Mouse (Mus musculus) liver, postnatal 0 days (tissue): ENCODE measurements around the gene Tmem41b. TPM values are rescaled to one million over a fixed set of nuclear protein-coding genes. Genes with fewer than 3 reads are reported as not detected.
A peak's percentile ranks its signal among the peaks of the same experiment; 100 is the strongest.
"Not testable (repeated sequence)": the region's sequence is repeated elsewhere in the genome, so short reads cannot be mapped to it uniquely, and the experiment has no call there.

ENCODE experiments used
- ATAC-seq: fragments of 200-750 bp; cut with Nextera tagmentation; 2 replicates; pipeline ENCODE4 v1.8.0; 2017; ENCODE audit warnings: mild to moderate bottlenecking, moderate library complexity
- DNase-seq: peaks from one replicate; pipeline ENCODE4 v3.0.0-alpha.2; 2016
- H3K27ac ChIP-seq: fragments of 300-500 bp; sonication (generic); 2 replicates; pipeline ENCODE4 v1.5.1; 2014; ENCODE audit warnings: antibody characterized with exemption, moderate library complexity, mild to moderate bottlenecking, low read depth
- H3K27me3 ChIP-seq: fragments of 300-500 bp; sonication (generic); 2 replicates; pipeline ENCODE4 v1.6.1; 2014; ENCODE audit warnings: low read length, control low read depth, mixed read lengths; ENCODE audit not compliant: insufficient read depth
- H3K36me3 ChIP-seq: fragments of 300-500 bp; sonication (generic); replicated peaks from 2 replicates; pipeline ENCODE4 v1.6.1; 2014; ENCODE audit warnings: mild to moderate bottlenecking, control low read depth, low read length, moderate library complexity, mixed read lengths; ENCODE audit not compliant: insufficient read depth
- H3K4me1 ChIP-seq: fragments of 300-500 bp; sonication (generic); 2 replicates; pipeline ENCODE4 v1.6.1; 2014; ENCODE audit warnings: antibody characterized with exemption, mild to moderate bottlenecking, control low read depth; ENCODE audit not compliant: insufficient read depth
- H3K4me2 ChIP-seq: fragments of 300-500 bp; sonication (generic); 2 replicates; pipeline ENCODE4 v1.6.1; 2014; ENCODE audit warnings: low read depth, mild to moderate bottlenecking, low read length, moderate library complexity, mixed read lengths
- H3K4me3 ChIP-seq: fragments of 300-500 bp; sonication (generic); 2 replicates; pipeline ENCODE4 v1.5.1; 2014; ENCODE audit warnings: low read depth, low read length
- H3K9ac ChIP-seq: fragments of 300-500 bp; sonication (generic); replicated peaks from 2 replicates; pipeline ENCODE4 v1.6.1; 2014; ENCODE audit warnings: mild to moderate bottlenecking, moderate library complexity
- H3K9me3 ChIP-seq: fragments of 300-500 bp; sonication (generic); 2 replicates; pipeline ENCODE4 v1.6.1; 2016; ENCODE audit warnings: mild to moderate bottlenecking, control low read depth, low read length, mixed read lengths
- CTCF ChIP-seq: sonication (generic); IDR thresholded peaks from 2 replicates; pipeline ENCODE4 v1.5.1; 2016; ENCODE audit warnings: antibody characterized with exemption, low read depth
- EP300 ChIP-seq: IDR thresholded peaks from 2 replicates; pipeline ENCODE4 v1.6.1; 2016; ENCODE audit warnings: antibody characterized with exemption, low read depth, mild to moderate bottlenecking
- WGBS: fragments of 180-500 bp; shearing (Covaris S2); extraction: QIAGEN DNeasy Blood & Tissue Kit; methylation state at CpG from one replicate; pipeline ENCODE4 v1.1.7; 2014; ENCODE audit not compliant: insufficient replicate concordance; 5-methylcytosine and 5-hydroxymethylcytosine counted together
- polyA plus RNA-seq: library from polyadenylated mRNA; unstranded; fragments of >200 nt; fragmentation: Nextera tagmentation; extraction: Ambion mirVana; gene quantifications from 2 replicates; pipeline ENCODE4 v1.2.1, GENCODE M21; 2015

Gene Tmem41b
- polyA plus RNA-seq, 1 experiment from 2014 or later: 26.9 TPM

DNA sequence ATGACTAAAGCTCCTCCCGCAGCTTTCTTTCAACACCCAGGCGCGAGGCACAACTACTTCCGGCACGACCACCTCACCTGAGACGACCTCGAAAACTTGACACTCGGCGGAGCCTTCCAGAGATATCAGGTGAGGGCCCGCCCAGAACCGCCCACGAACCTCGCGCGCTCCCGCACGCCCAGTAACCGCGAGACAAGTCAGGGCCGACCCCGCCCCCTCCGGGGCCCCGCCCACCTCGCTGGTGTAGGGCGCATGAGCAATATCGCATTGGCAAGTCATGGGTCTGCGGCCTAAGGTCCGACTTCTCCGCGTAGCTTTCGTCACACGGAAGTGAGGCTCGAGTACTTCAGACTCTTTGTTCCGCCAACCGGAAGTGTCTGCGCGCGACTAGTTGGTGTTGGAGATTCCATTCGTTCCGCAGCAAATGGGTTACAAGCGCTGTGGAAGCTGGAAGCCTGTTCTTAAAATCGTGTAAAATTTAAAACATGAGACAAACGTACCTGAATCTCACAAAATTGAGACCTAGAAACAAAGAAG lies 528 bp downstream of the Tmem41b start:
- under 1% methylated on average over 43 of the region's 43 CpGs for WGBS
- peak overlapping the region; percentile 62 for H3K4me3 ChIP-seq
- peak overlapping the region; percentile 89 for H3K27ac ChIP-seq
- H3K9me3 ChIP-seq: no peaks in the 10 kb centered on the region
- peaks cover 6% of the 10 kb centered on the region; the same call in 1 of the 2 replicates for H3K36me3 ChIP-seq
- H3K9ac ChIP-seq: peak overlapping the region; percentile 73
- peak overlapping the region; percentile 75 for H3K4me2 ChIP-seq
- no peak for TF ChIP-seq CTCF
- peak; percentile 52 for TF ChIP-seq EP300
- no peaks in the 10 kb centered on the region for H3K27me3 ChIP-seq
- peaks cover 11% of the 10 kb centered on the region for H3K4me1 ChIP-seq
- DNase-seq (peak; percentile 100), ATAC-seq (peak; percentile 98)

- peak overlapping the region; percentile 73 for H3K9ac ChIP-seq
- under 1% methylated on average over 27 of the region's 27 CpGs for WGBS
- TF ChIP-seq EP300 (no peak), CTCF (no peak)
- H3K9me3 ChIP-seq: no peaks in the 10 kb centered on the region
- H3K27ac ChIP-seq: peak overlapping the region; percentile 89
- no peak; the same call in 1 of the 2 replicates for ATAC-seq
- peaks cover 11% of the 10 kb centered on the region for H3K4me1 ChIP-seq
- peak overlapping the region; percentile 75 for H3K4me2 ChIP-seq
- no peaks in the 10 kb centered on the region for H3K27me3 ChIP-seq
- peaks cover 7% of the 10 kb centered on the region for H3K36me3 ChIP-seq
- H3K4me3 ChIP-seq: peak overlapping the region; percentile 62
- no peak for DNase-seq
These were observed 1.0 kb downstream of the Tmem41b start for GRCm38 (mm10) chr7:109985661-109986132.

DNA sequence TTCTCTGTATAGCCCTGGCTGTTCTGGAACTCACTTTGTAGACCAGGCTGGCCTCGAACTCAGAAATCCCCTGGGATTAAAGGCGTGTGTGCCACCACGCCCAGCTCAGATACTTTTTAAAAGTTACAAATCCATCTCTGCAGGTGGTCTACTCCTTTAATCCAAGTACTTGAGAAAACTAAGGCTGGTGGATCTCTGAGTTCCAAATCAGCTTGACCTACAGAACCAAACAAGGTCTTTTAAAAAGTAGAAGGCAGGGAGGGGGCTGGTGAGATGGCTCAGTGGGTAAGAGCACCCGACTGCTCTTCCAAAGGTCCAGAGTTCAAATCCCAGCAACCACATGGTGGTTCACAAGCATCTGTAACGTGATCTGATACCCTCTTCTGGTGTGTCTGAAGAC lies 2.1 kb downstream of the Tmem41b start:
- 72% methylated on average over 5 of the region's 5 CpGs for WGBS
- Histone ChIP-seq H3K36me3 (peaks cover 17% of the 10 kb centered on the region), H3K4me3 (0 out of 2 replicates have a peak overlapping the region, but pooled peaks have one; percentile 62), H3K4me2 (peak overlapping the region; percentile 75; the same call in 1 of the 2 replicates), H3K4me1 (peaks cover 11% of the 10 kb centered on the region)
- not testable (repeated sequence) for H3K27ac ChIP-seq, H3K9me3 ChIP-seq, DNase-seq, H3K9ac ChIP-seq, H3K27me3 ChIP-seq, ATAC-seq

DNA sequence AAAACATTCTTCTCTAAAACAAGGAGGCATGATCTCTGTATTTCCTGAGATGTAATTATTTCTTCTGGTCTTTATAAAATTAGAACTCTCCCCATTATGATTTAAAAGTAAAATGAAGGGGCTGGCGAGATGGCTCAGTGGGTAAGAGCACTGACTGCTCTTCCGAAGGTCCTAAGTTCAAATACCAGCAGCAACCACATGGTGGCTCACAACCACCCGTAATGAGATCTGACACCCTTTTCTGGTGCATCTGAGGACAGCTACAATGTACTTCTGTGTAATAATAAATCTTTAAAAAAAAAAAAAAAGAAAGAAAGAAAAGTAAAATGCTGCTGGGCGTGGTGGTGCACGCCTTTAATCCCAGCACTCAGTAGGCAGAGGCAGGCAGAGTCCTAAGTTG lies 9.6 kb downstream of the Tmem41b start:
- ATAC-seq, H3K27me3 ChIP-seq, H3K9me3 ChIP-seq, H3K4me2 ChIP-seq, H3K27ac ChIP-seq, H3K4me1 ChIP-seq, DNase-seq, H3K9ac ChIP-seq, H3K4me3 ChIP-seq: not testable (repeated sequence)
- peak; percentile 64 for TF ChIP-seq CTCF
- peaks cover 42% of the 10 kb centered on the region for H3K36me3 ChIP-seq
- 66% methylated on average over 5 of the region's 5 CpGs for WGBS

GRCm38 (mm10) chr7:109975966-109976715 lies 10.6 kb downstream of the Tmem41b start:
- H3K9ac ChIP-seq: no peak overlapping the region
- H3K4me1 ChIP-seq: no peaks in the 10 kb centered on the region
- H3K9me3 ChIP-seq: no peaks in the 10 kb centered on the region
- no peak for ATAC-seq
- no peak overlapping the region for H3K4me2 ChIP-seq
- no peak overlapping the region for H3K27ac ChIP-seq
- no peaks in the 10 kb centered on the region for H3K27me3 ChIP-seq
- WGBS: 84% methylated on average over 6 of the region's 6 CpGs
- H3K4me3 ChIP-seq: no peak overlapping the region
- TF ChIP-seq CTCF (no peak), EP300 (no peak)
- no peak for DNase-seq
- H3K36me3 ChIP-seq: peaks cover 36% of the 10 kb centered on the region

DNA sequence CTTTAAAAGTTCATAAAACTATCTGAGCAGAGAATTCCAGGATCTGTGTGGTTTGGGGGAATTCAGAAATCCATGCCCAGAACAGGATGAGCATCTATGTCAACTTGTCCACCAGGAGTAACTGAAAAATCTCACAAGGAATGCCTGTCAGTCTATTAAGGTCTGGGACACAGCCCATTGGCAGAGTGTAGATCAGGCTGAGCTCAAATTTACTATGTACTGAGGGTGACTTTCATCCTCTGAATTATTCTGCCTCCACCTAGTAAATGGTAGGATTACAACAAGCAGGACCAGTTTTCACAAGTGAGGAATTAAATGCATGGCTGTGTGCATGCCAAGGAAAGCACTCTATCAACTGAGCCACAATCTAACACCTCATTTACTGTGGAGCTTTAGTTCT lies 17.2 kb downstream of the Tmem41b start:
- H3K27ac ChIP-seq: no peak overlapping the region

More for the DNA sequence above, 17.2 kb downstream of the Tmem41b start:
- Histone ChIP-seq H3K9ac (no peak overlapping the region), H3K36me3 (peaks cover 7% of the 10 kb centered on the region), H3K4me3 (no peak overlapping the region), H3K4me1 (no peaks in the 10 kb centered on the region), H3K9me3 (no peaks in the 10 kb centered on the region), H3K27me3 (no peaks in the 10 kb centered on the region), H3K4me2 (no peak overlapping the region)
- DNase-seq: no peak
- no peak for ATAC-seq
- TF ChIP-seq EP300 (no peak), CTCF (no peak)
